Mouse (Mus musculus) forebrain, embryonic 14.5 days (tissue): ENCODE results near the gene Etnk1. TPM values are rescaled to one million over a fixed set of nuclear protein-coding genes. Genes with fewer than 3 reads are reported as not detected.
"Not testable (repeated sequence)": the region's sequence is repeated elsewhere in the genome, so short reads cannot be mapped to it uniquely, and the experiment has no call there.

Experiments used
- ATAC-seq: fragments of 200-750 bp; cut with Nextera tagmentation; 2 replicates; pipeline ENCODE4 v1.8.0; 2017; ENCODE audit warnings: mild to moderate bottlenecking, moderate library complexity
- DNase-seq: peaks from one replicate; pipeline ENCODE4 v3.0.0-alpha.2; 2015; ENCODE audit warnings: low spot score
- H3K27ac ChIP-seq: fragments of 300-500 bp; sonication (generic); 2 replicates; pipeline ENCODE4 v1.5.1; 2014; ENCODE audit warnings: low read depth, mild to moderate bottlenecking, control low read depth, low read length, moderate library complexity
- H3K27me3 ChIP-seq: fragments of 300-500 bp; sonication (generic); replicated peaks from 2 replicates; pipeline ENCODE4 v1.6.1; 2014; ENCODE audit warnings: low read length, control low read depth, mixed read lengths; ENCODE audit not compliant: control insufficient read depth, insufficient read depth
- H3K36me3 ChIP-seq: fragments of 300-500 bp; sonication (generic); 2 replicates; pipeline ENCODE4 v1.6.1; 2014; ENCODE audit warnings: low read length, control low read depth; ENCODE audit not compliant: control insufficient read depth, insufficient read depth
- H3K4me1 ChIP-seq: fragments of 300-500 bp; sonication (generic); 2 replicates; pipeline ENCODE4 v1.6.1; 2014; ENCODE audit warnings: antibody characterized with exemption, low read length, control low read depth; ENCODE audit not compliant: control insufficient read depth, insufficient read depth
- H3K4me2 ChIP-seq: fragments of 300-500 bp; sonication (generic); 2 replicates; pipeline ENCODE4 v1.6.1; 2014; ENCODE audit warnings: mild to moderate bottlenecking, control low read depth, low read length
- H3K4me3 ChIP-seq: fragments of 300-500 bp; sonication (generic); 2 replicates; pipeline ENCODE4 v1.5.1; 2014; ENCODE audit warnings: low read depth, low read length, control low read depth
- H3K9ac ChIP-seq: fragments of 300-500 bp; sonication (generic); 2 replicates; pipeline ENCODE4 v1.6.1; 2014; ENCODE audit warnings: mild to moderate bottlenecking, low read length, control low read depth, moderate library complexity
- H3K9me3 ChIP-seq: fragments of 300-500 bp; sonication (generic); replicated peaks from 2 replicates; pipeline ENCODE4 v1.6.1; 2016; ENCODE audit warnings: low read length, control low read depth, mixed read lengths; ENCODE audit not compliant: control insufficient read depth
- WGBS: fragments of 180-500 bp; shearing (Covaris S2); extraction: QIAGEN DNeasy Blood & Tissue Kit; methylation state at CpG from one replicate; pipeline ENCODE4 v1.1.7; 2014; 5-methylcytosine and 5-hydroxymethylcytosine counted together
- polyA plus RNA-seq: library from polyadenylated mRNA; unstranded; fragments of >200 nt; fragmentation: Nextera tagmentation; extraction: Ambion mirVana; gene quantifications from 2 replicates; pipeline ENCODE4 v1.2.1, GENCODE M21; 2014

Gene Etnk1
- polyA plus RNA-seq, 1 experiment from 2014 or later = 23.5 TPM

DNA sequence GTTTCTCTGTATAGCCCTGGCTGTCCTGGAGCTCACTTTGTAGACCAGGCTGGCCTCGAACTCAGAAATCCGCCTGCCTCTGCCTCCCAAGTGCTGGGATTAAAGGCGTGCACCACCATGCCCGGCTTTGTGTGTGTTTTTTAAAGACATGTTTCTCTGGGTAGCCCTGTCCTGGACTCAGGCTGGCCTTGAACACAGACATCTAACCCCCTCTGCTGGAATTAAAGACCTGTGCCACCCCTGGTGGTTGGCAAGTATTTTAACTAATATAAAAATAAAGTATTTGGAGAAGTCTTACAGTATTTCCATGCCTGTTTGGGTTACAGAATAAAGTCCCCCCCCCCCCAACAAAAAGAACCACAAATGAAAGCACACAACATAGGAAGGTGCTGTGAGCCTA lies 5.7 kb downstream of the Etnk1 start:
- not testable (repeated sequence) for H3K4me2 ChIP-seq, H3K9me3 ChIP-seq, DNase-seq, H3K27me3 ChIP-seq, H3K4me3 ChIP-seq, ATAC-seq, H3K27ac ChIP-seq, H3K9ac ChIP-seq
- WGBS = 94% methylated on average over 4 of the region's 4 CpGs
- Histone ChIP-seq H3K4me1 (peaks cover 18% of the 10 kb centered on the region), H3K36me3 (peaks cover 12% of the 10 kb centered on the region)

DNA sequence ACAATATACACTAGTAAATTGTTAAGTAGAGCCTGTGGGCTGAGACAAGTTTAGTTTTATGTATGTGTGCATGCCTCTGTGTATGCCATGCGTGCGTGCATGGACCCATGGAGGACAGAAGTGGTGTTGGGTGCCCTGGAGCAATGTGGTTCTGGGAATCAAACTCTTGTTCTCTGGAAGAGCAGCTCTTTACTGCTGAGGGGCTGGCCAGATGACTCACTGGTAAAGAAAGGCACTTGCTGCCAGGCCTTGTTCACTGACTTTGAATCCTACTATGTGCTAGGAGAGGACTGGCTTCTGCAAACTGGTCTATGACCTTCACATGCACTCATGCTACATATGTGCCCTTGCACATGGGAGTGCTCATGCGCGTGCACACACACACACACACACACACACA lies 7.2 kb downstream of the Etnk1 start:
- Histone ChIP-seq H3K4me2 (no peak overlapping the region), H3K4me3 (no peak overlapping the region), H3K36me3 (peaks cover 12% of the 10 kb centered on the region), H3K9ac (no peak overlapping the region), H3K9me3 (no peaks in the 10 kb centered on the region), H3K27me3 (no peaks in the 10 kb centered on the region), H3K4me1 (peaks cover 9% of the 10 kb centered on the region), H3K27ac (no peak overlapping the region)
- DNase-seq (no peak), ATAC-seq (0 out of 2 replicates have a peak, but pooled peaks have one; percentile 8)
- WGBS = 94% methylated on average over 4 of the region's 4 CpGs

DNA sequence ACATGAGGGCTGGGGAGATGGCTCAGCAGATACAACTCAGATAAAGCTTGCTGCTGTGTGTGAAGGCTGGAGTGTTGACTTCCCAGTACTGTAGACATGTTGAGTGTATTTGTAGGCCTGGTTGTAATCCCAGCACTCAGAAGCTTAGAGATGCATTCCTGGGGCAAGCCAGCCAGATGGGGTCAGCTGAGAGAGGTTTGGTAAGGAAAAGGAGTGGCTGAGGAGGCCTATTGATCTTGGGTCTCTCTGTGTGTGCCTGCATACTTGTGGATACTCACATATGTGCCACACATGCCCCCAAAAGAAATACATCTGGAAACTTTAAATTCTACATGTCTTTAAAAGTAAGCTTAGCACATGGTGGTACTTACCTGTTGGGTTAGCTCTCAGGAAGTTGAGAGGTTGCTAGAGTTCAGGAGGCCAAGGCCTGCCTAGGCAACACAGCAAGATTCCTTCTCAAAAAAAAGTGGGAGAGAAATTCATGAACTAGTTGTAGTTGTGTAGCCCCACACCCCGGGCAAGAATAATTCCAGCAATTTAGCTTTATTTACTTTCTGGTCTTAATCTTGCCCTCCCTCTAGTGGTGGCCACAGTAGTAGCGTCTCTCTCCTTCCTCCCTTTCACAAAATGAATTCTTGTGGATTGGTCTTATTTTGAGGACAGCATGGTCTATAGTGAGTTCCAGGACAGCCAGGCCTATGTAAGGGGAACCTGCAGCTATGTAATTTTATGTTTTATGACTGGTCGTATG lies 8.1 kb downstream of the Etnk1 start:
- Histone ChIP-seq H3K9ac (no peak overlapping the region), H3K4me1 (0 out of 2 replicates have a peak, but pooled peaks cover 2% of the 10 kb centered on the region), H3K36me3 (peaks cover 12% of the 10 kb centered on the region), H3K4me2 (no peak overlapping the region), H3K27me3 (no peaks in the 10 kb centered on the region), H3K27ac (no peak overlapping the region), H3K4me3 (no peak overlapping the region), H3K9me3 (no peaks in the 10 kb centered on the region)
- WGBS = 48% methylated on average over 3 of the region's 3 CpGs
- DNase-seq = peak; percentile 62
- ATAC-seq = no peak; the same call in 1 of the 2 replicates

DNA sequence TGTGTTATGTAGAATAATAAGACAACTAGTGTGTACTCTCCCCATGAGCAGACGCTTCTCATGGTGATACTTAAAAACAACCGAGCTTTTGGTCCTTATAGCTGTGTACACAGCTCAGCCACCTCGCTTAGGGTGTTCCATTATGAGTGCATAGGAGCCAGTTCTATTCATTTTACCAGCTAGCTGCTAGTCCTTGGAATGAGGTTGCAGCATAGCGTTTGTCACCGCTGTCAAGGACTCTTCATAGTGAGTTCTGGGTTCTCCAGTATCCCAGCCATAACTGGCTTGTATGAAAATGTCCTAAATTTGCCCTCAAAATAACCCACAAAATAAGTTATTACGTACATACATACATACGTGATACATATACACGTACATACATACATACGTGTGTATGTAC lies 9.1 kb downstream of the Etnk1 start:
- Histone ChIP-seq H3K4me2 (no peak overlapping the region), H3K27me3 (no peaks in the 10 kb centered on the region)

DNA sequence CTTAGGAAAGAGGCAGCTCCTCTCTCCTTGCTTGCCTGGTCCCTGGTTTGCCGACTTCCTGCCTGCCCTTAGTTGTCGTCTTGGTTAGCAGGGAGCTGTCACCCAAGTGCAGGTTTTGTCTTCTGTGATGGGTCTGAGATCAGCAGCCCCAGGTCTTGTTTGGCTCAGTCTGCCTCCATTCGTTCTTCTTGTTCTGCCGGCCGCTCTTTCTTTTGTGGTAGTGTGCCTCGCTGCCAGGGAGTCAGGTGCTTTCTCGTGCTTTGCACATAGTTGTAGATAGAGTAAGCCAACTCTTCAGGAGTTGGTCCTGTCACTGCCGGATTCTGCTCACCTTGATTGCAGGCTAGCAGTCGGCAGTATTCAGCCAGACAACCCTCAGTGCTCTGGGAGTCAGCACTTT lies 9.6 kb downstream of the Etnk1 start:
- ATAC-seq (no peak), DNase-seq (no peak)
- no peak overlapping the region for H3K4me3 ChIP-seq
- no peaks in the 10 kb centered on the region for H3K27me3 ChIP-seq
- no peaks in the 10 kb centered on the region for H3K4me1 ChIP-seq
- H3K4me2 ChIP-seq = no peak overlapping the region
- no peaks in the 10 kb centered on the region for H3K9me3 ChIP-seq
- no peak overlapping the region for H3K27ac ChIP-seq
- H3K36me3 ChIP-seq = peaks cover 18% of the 10 kb centered on the region
- H3K9ac ChIP-seq = no peak overlapping the region
- WGBS = 86% methylated on average over 9 of the region's 9 CpGs

More for the DNA sequence above, 9.1 kb downstream of the Etnk1 start:
- Histone ChIP-seq H3K36me3 (peaks cover 15% of the 10 kb centered on the region), H3K4me1 (no peaks in the 10 kb centered on the region), H3K9me3 (no peaks in the 10 kb centered on the region), H3K9ac (no peak overlapping the region), H3K27ac (no peak overlapping the region), H3K4me3 (no peak overlapping the region)
- DNase-seq (no peak), ATAC-seq (no peak)
- WGBS = 92% methylated on average over 9 of the region's 9 CpGs

DNA sequence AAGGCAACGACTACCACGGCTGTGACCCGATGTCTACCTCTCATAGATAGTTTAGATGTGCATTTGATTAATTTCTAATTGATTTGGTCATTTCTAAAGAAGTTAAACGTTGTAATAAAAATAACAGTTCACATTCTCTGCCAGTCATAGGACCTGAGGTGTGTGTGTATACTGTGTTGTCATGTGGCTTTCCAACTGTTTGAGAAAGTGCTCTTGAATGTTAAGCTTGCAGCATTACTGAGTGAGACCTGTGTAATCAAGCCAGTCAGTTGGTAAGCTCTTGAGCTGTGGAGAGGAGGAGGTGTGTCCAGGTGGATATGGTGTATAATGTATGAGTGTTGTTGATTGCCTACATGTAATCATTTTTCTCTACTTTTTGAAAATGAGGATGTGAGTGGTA lies 12.2 kb downstream of the Etnk1 start:
- no peaks in the 10 kb centered on the region for H3K27me3 ChIP-seq
- H3K4me2 ChIP-seq = no peak overlapping the region
- H3K9ac ChIP-seq = no peak overlapping the region
- no peak overlapping the region for H3K27ac ChIP-seq
- H3K4me3 ChIP-seq = no peak overlapping the region
- ATAC-seq (no peak), DNase-seq (no peak)
- peaks cover 24% of the 10 kb centered on the region for H3K36me3 ChIP-seq
- 74% methylated on average over 4 of the region's 4 CpGs for WGBS
- no peaks in the 10 kb centered on the region for H3K4me1 ChIP-seq
- H3K9me3 ChIP-seq = no peaks in the 10 kb centered on the region

DNA sequence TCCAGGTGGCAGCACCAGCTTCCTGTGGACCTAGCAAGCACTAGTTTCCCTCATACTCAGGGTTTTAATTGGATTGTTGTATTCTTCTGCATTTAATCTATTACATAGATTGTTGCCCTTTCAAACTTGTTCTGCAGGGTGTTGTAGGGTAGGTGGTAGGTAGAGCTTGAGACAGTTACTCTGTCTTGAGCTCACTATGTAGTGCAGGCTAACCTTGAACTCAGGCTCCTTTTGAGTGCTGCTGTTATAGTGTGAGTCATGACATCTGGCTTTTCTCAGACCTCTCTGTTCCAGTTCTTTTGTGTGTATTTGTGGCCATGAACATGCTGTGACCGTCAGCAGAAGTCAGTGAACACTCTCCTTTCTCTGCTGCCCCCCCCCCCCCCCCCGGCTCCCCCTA lies 12.7 kb downstream of the Etnk1 start:
- Histone ChIP-seq H3K9ac (no peak overlapping the region), H3K27me3 (no peaks in the 10 kb centered on the region), H3K27ac (no peak overlapping the region), H3K4me2 (no peak overlapping the region), H3K4me3 (no peak overlapping the region), H3K36me3 (peaks cover 23% of the 10 kb centered on the region), H3K9me3 (no peaks in the 10 kb centered on the region), H3K4me1 (no peaks in the 10 kb centered on the region)
- ATAC-seq (no peak), DNase-seq (no peak)
- 82% methylated on average over 1 of the region's 2 CpGs for WGBS

DNA sequence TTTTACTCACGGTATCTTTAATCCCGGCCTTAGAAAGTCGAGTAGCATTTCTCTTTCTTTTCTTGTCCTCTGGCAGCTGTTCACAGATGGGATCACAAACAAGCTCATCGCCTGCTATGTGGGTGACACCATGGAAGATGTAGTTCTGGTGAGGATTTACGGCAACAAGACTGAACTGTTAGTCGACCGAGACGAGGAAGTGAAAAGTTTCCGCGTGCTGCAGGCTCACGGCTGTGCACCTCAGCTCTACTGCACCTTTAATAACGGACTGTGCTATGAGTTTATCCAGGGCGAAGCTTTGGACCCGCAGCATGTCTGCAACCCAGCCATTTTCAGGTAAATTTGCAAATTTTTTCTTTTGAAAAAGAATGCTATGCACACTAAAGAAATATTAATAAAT lies 13.5 kb downstream of the Etnk1 start:
- H3K27ac ChIP-seq = no peak overlapping the region
- peaks cover 26% of the 10 kb centered on the region for H3K36me3 ChIP-seq
- no peak overlapping the region for H3K4me2 ChIP-seq
- ATAC-seq (no peak), DNase-seq (no peak)
- H3K27me3 ChIP-seq = no peaks in the 10 kb centered on the region
- WGBS = 94% methylated on average over 14 of the region's 14 CpGs
- no peak overlapping the region for H3K9ac ChIP-seq
- no peaks in the 10 kb centered on the region for H3K9me3 ChIP-seq
- no peaks in the 10 kb centered on the region for H3K4me1 ChIP-seq
- no peak overlapping the region for H3K4me3 ChIP-seq

DNA sequence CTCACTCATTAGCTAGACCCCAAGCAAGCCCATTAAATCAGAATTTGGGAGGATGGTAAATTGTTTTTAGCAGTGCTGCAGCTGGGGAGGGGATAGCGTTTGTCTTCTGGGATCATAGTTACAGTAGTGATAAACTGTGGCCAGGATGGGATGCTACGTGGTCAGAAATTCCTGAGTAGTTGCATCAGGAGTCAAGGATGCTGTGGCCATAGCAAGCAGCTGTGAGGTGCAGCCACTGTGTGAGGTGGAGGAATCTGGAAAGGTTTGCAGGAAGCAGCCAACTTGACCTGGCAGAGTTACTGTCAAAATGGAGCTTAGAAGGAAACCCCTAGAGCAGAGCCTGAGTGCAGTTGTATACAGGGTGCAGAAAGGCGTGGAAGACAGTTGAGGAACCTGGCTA lies 17.1 kb downstream of the Etnk1 start:
- no peak for DNase-seq
- peaks cover 33% of the 10 kb centered on the region for H3K36me3 ChIP-seq
- H3K4me1 ChIP-seq = no peaks in the 10 kb centered on the region
- no peaks in the 10 kb centered on the region for H3K9me3 ChIP-seq
- no peak overlapping the region for H3K4me2 ChIP-seq
- no peak overlapping the region for H3K9ac ChIP-seq
- H3K4me3 ChIP-seq = no peak overlapping the region
- no peak for ATAC-seq
- WGBS = 92% methylated on average over 3 of the region's 3 CpGs
- H3K27me3 ChIP-seq = no peaks in the 10 kb centered on the region
- no peak overlapping the region for H3K27ac ChIP-seq
